Mouse (Mus musculus): ENCODE data around the gene Hnf4a. TPM values are rescaled to one million over a fixed set of nuclear protein-coding genes. Genes with fewer than 3 reads are reported as not detected.

Hnf4a gene
- polyA plus RNA-seq, 1 experiment from 2014 or later, result 0.07 TPM

DNA sequence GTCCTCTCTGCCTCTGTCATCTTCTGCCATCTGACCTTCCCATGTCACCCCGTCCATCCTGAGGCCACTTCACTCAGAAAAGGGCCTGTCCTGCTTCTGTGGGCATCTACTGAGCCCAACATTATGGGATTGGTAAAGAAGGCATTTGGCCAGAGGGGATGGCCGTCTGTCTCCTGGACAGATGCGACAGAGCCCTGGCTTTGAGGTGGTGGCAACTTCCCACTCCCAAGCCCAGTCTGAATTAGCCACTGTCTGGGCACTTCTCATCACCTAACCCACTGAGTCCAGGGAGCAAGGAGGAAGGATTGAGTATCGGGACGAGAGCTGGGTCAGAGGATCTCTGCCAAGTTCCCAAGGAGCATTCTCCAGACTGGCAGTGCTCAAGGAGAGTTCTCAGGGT, 14.6 kb upstream of the Hnf4a start, which contains the start of gene R3hdml:
Gene R3hdml (plus strand): TSS at position 301 of the 400 bp plus-strand sequence.
- H3K36me3 ChIP-seq, result no peaks in the 10 kb centered on the region
- H3K4me2 ChIP-seq, result no peak within 1 kb of the TSS
- no peaks in the 10 kb centered on the region for H3K4me1 ChIP-seq
- H3K9ac ChIP-seq, result no peak within 1 kb of the TSS
- H3K27me3 ChIP-seq, result no peaks in the 10 kb centered on the region
- ATAC-seq (ENCODE audit: borderline replicate concordance, extremely low read depth, low FRiP score, low TSS enrichment), result no peak
- no peak within 1 kb of the TSS for H3K4me3 ChIP-seq
- no peak within 1 kb of the TSS for H3K27ac ChIP-seq
- H3K9me3 ChIP-seq, result no peaks in the 10 kb centered on the region
- 65% methylated on average over 5 of the region's 5 CpGs for WGBS

DNA sequence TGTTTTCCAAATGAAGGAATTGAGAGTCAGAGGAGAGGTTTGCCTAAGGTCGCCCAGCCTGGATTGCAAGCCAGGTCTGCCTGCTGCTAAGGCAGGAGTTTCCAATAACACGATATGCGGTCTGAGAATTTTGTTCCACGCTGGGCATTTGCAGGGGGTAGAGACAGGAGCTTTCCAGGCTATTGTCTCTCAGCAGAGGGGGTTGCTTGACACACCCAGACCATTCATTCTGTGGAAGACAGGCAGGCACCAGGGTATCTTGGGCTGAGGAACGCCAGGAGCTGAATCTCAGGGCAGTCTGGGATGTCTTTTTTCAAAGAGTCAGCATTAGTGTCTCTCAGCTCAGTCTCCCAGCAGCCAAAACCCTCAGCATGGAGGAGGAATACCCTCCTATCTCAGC, 13.6 kb upstream of the Hnf4a start:
- H3K27ac ChIP-seq, result no peak overlapping the region
- no peaks in the 10 kb centered on the region for H3K9me3 ChIP-seq
- H3K9ac ChIP-seq, result no peak overlapping the region
- no peaks in the 10 kb centered on the region for H3K36me3 ChIP-seq
- H3K4me1 ChIP-seq, result no peaks in the 10 kb centered on the region
- no peaks in the 10 kb centered on the region for H3K27me3 ChIP-seq
- H3K4me3 ChIP-seq, result no peak overlapping the region
- no peak overlapping the region for H3K4me2 ChIP-seq
- WGBS, result 30% methylated on average over 5 of the region's 5 CpGs
- ATAC-seq (ENCODE audit: borderline replicate concordance, extremely low read depth, low FRiP score, low TSS enrichment), result no peak

DNA sequence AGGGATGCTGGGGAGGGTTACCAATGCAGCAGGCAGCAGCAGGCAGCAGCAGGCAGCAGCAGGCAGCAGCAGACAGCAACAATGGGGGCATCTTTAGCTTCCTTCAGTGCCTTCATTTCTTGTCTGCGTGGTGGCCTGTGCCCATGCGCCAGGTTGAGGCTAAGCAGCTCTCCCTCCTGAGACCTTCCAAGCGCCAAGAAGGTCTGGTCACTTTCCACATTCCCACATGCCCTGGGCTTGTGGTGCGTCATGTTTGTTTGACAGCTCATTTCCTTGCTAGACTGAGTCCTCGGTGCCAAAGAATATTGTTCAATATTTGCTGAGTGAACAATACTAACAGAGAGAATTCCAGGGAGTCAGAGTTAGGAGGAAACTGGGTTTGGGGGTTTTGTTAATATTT, 12.6 kb upstream of the Hnf4a start:
- 20% methylated on average over 5 of the region's 5 CpGs for WGBS
- no peak; the same call in 1 of the 2 replicates for ATAC-seq (ENCODE audit: borderline replicate concordance, extremely low read depth, low FRiP score, low TSS enrichment)

DNA sequence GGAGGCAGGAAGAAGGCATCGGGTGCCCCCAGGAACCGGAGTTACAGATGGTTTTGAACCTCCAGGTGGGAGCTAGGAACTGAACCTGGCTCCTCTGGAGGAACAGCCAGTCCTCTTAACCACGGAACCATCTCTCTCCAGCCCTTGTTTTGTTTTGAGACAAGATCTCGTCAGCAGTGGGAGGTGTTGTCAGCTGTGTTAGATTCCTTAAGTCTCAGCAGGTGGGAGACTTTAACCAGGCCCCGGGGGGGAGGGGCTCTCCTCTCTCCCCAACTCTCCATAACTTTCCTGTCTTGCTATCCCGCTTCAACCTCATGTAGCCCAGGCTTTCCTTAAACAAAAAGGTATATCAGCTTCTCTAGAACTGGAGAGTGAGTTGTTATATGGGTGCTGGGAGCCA, 12.2 kb upstream of the Hnf4a start:
- H3K9ac ChIP-seq, result no peak overlapping the region
- no peak for ATAC-seq (ENCODE audit: borderline replicate concordance, extremely low read depth, low FRiP score, low TSS enrichment)
- H3K27ac ChIP-seq, result no peak overlapping the region
- no peaks in the 10 kb centered on the region for H3K36me3 ChIP-seq
- H3K4me1 ChIP-seq, result no peaks in the 10 kb centered on the region
- no peak overlapping the region for H3K4me2 ChIP-seq
- H3K27me3 ChIP-seq, result no peaks in the 10 kb centered on the region
- 25% methylated on average over 6 of the region's 6 CpGs for WGBS
- no peaks in the 10 kb centered on the region for H3K9me3 ChIP-seq
- no peak overlapping the region for H3K4me3 ChIP-seq

More for the DNA sequence above, 12.6 kb upstream of the Hnf4a start:
- Histone ChIP-seq H3K4me3 (no peak overlapping the region), H3K9ac (no peak overlapping the region), H3K36me3 (no peaks in the 10 kb centered on the region), H3K4me2 (no peak overlapping the region), H3K27ac (no peak overlapping the region), H3K4me1 (no peaks in the 10 kb centered on the region), H3K9me3 (no peaks in the 10 kb centered on the region), H3K27me3 (no peaks in the 10 kb centered on the region)

DNA sequence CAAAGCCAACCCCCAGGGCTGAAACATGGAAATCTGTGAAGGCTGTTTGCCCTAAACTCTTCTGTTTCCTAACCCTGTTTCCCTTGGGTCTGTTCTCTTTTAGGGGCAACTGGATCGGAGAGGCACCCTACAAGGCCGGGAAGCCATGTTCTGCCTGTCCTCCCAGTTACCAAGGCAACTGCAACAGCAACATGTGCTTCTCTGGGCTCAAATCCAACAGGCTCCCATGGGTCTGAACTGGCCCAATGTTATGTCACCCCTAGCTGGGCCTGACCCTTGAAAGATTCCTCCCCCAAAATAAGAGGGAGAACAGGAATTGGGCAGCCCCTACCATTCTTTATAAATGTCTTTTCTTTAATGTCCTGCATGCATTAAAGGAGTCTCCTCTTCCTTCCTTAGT, 4.4 kb upstream of the Hnf4a start:
- H3K9me3 ChIP-seq, result no peaks in the 10 kb centered on the region
- WGBS, result 76% methylated on average over 2 of the region's 2 CpGs
- H3K4me3 ChIP-seq, result no peak overlapping the region
- H3K4me2 ChIP-seq, result no peak overlapping the region
- no peaks in the 10 kb centered on the region for H3K4me1 ChIP-seq
- no peaks in the 10 kb centered on the region for H3K27me3 ChIP-seq
- no peak overlapping the region for H3K9ac ChIP-seq
- ATAC-seq (ENCODE audit: borderline replicate concordance, extremely low read depth, low FRiP score, low TSS enrichment), result no peak
- no peak overlapping the region for H3K27ac ChIP-seq
- H3K36me3 ChIP-seq, result no peaks in the 10 kb centered on the region

DNA sequence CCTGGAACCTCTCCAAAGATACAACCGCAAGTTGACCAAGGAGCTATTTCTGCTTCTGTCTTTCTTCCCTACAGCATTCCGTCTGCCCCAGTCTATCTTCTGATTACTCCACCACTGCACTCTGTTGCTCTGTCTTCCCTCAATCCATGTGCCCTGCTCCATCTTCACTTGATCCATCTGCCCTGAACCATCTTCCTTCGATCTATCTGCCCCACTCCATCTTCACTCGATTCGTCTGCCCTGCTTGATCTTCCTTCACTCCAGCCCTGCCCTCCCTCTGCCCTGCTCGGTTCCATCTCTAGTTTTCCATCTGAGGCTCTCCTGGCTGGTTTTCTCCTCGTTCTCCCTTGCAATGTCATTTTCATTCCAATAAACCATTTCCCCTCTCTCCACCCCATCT, 3.4 kb upstream of the Hnf4a start:
- Histone ChIP-seq H3K27me3 (no peaks in the 10 kb centered on the region), H3K4me3 (no peak overlapping the region), H3K9me3 (no peaks in the 10 kb centered on the region), H3K27ac (no peak overlapping the region), H3K9ac (no peak overlapping the region), H3K4me1 (no peaks in the 10 kb centered on the region), H3K4me2 (no peak overlapping the region), H3K36me3 (no peaks in the 10 kb centered on the region)
- WGBS, result 64% methylated on average over 7 of the region's 7 CpGs
- no peak for ATAC-seq (ENCODE audit: borderline replicate concordance, extremely low read depth, low FRiP score, low TSS enrichment)

DNA sequence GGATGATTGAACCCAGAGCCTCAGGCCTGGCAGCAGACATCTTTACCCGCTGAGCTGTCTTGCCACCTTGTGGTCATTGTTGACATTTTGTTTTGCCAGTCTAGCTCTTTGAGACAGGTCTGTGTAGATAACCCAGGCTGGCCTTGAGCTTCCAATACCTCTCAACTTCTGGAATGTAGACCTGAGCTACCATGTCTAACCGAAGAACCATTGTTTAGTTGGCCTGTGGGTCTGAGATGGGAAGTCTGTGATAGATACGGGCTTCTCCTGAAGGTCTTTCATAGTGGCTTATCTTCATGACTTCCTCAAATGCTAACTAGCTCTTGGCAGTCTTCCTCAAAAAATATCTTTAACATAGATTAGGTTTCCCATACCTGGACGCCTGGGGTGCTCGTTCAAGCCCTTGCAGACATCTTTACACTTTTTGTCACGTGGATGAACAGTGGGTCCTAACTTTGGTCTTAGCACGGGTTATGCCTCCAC, 19.2 kb downstream of the Hnf4a start:
- Histone ChIP-seq H3K4me1 (no peaks in the 10 kb centered on the region), H3K27me3 (no peaks in the 10 kb centered on the region), H3K27ac (no peak overlapping the region), H3K36me3 (no peaks in the 10 kb centered on the region), H3K4me2 (no peak overlapping the region), H3K4me3 (no peak overlapping the region), H3K9me3 (no peaks in the 10 kb centered on the region), H3K9ac (no peak overlapping the region)
- WGBS, result 83% methylated on average over 7 of the region's 7 CpGs
- no peak for ATAC-seq (ENCODE audit: borderline replicate concordance, extremely low read depth, low FRiP score, low TSS enrichment)

DNA sequence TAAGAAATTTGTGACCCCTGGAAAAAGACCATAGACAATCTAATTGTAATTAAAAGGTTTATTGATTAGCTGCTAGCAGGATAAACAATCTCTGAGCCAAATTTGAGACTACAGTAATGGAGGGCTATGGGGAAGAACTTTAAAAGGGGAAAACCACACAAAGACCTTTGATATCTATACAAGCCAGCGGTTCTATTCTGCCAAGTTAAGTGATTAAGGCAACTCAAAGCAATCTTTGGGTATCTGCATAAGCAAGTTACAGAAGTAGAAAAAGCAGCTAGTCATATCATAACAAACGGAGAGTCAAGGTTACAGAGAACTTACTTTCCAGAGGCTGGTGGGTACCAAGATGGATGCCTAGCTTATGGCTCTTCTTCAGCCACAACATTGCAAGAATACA, 20.9 kb downstream of the Hnf4a start:
- Histone ChIP-seq H3K9me3 (no peaks in the 10 kb centered on the region), H3K9ac (no peak overlapping the region), H3K4me2 (no peak overlapping the region), H3K27ac (no peak overlapping the region), H3K36me3 (no peaks in the 10 kb centered on the region), H3K4me1 (no peaks in the 10 kb centered on the region), H3K27me3 (no peaks in the 10 kb centered on the region), H3K4me3 (no peak overlapping the region)
- no peak for ATAC-seq (ENCODE audit: borderline replicate concordance, extremely low read depth, low FRiP score, low TSS enrichment)
- 75% methylated on average over 2 of the region's 2 CpGs for WGBS

DNA sequence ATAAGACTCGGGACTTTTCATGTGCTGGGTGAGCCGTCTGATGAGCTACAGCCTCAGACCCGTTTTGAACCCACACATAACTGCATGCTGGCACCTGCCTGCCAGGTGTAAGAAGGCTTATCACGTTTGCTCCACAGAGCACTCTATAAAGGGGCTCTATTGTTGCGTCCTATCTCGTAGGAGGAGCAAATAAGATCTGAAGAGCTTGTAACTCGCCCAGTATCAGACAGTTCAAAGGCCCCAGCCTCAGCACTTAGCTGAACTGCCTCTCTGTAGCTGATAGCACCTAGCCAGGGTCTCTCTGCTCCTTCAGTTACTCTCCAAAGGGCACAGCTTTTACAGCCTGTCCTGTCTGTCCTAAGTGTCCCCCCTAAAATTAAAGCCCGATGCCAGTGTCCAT, 23.8 kb downstream of the Hnf4a start:
- 33% methylated on average over 8 of the region's 8 CpGs for WGBS
- no peak for ATAC-seq (ENCODE audit: borderline replicate concordance, extremely low read depth, low FRiP score, low TSS enrichment)

DNA sequence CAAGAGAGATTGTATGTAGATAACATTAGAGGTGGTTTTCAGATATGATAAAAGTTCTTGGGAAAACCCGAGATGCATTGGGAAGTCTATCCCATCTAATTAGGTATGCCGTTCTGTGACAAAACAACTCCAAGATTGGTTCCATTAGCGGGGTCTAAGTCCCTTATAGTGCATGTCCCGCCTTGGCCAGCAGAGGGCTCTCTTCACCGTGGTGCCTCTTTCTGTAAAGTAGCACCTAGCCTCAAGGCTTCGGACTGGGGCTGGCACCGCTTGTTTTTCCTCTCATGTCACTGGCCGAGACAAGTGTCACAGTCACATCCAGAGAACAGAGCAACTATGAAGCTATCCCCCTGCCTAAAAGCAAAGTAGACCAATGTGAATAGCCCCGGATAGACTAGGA, 25.3 kb downstream of the Hnf4a start:
- WGBS, result 11% methylated on average over 9 of the region's 9 CpGs
- ATAC-seq (ENCODE audit: borderline replicate concordance, extremely low read depth, low FRiP score, low TSS enrichment), result no peak

More for the DNA sequence above, 23.8 kb downstream of the Hnf4a start:
- Histone ChIP-seq H3K27ac (no peak overlapping the region), H3K27me3 (no peaks in the 10 kb centered on the region), H3K9me3 (no peaks in the 10 kb centered on the region), H3K4me2 (no peak overlapping the region), H3K36me3 (no peaks in the 10 kb centered on the region), H3K4me1 (0 out of 2 replicates have a peak, but pooled peaks cover 4% of the 10 kb centered on the region), H3K4me3 (no peak overlapping the region), H3K9ac (no peak overlapping the region)

DNA sequence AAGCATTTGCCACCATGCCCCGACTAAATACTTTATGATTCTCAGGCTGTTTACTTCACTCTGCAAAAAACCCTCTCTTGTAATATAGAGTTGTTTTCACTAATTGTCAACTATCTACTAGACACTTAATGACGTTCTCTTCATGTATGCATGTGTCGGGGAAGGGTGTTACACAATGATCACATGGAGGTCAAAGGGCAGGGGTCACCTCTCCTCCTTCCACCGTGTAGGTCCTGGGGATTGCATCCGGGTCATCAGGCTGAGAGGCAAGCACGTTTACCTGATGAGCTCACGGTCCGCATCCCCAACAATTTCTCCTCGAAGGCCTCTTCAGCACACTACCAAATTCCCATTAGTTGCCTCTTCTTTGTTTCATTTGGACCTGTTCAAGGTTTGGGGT, 26.6 kb downstream of the Hnf4a start:
- WGBS, result 74% methylated on average over 9 of the region's 9 CpGs
- no peak for ATAC-seq (ENCODE audit: borderline replicate concordance, extremely low read depth, low FRiP score, low TSS enrichment)
- Histone ChIP-seq H3K4me2 (no peak overlapping the region), H3K4me1 (0 out of 2 replicates have a peak, but pooled peaks cover 4% of the 10 kb centered on the region), H3K27ac (no peak overlapping the region), H3K27me3 (0 out of 2 replicates have a peak, but pooled peaks cover 7% of the 10 kb centered on the region), H3K9ac (no peak overlapping the region), H3K9me3 (no peaks in the 10 kb centered on the region), H3K36me3 (no peaks in the 10 kb centered on the region), H3K4me3 (no peak overlapping the region)

More for the DNA sequence above, 25.3 kb downstream of the Hnf4a start:
- H3K4me1 ChIP-seq, result 0 out of 2 replicates have a peak, but pooled peaks cover 4% of the 10 kb centered on the region
- no peak overlapping the region for H3K27ac ChIP-seq
- H3K36me3 ChIP-seq, result no peaks in the 10 kb centered on the region
- no peak overlapping the region for H3K9ac ChIP-seq
- H3K4me3 ChIP-seq, result no peak overlapping the region
- H3K4me2 ChIP-seq, result no peak overlapping the region
- 0 out of 2 replicates have a peak, but pooled peaks cover 7% of the 10 kb centered on the region for H3K27me3 ChIP-seq
- H3K9me3 ChIP-seq, result no peaks in the 10 kb centered on the region

DNA sequence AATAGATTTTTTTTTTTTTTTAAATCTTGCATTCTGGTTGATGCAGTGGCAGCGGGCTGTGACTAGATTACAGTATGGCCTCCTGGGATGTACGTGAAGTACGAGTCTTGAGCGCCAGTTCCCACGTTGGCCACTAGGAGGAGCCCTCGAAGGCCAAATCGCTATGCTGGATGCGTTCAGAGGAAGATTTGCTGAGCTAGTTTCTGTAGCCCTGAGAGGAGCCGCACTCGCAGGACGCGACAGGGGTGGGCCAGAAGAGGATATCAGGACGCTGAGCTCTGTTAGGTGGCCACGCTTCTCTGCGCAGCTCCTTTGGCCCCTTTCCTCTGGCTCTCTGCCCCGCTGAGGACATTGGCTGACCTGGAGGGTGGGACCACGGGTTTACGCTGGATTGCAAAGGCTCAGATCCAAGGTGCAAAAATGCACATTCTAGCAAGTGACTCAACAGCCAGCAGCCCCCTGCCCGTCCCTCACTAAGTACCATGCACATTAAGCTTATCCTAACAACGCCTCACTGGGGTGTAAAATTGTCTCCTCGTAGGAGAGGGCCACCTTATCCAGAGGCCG, 28.4 kb downstream of the Hnf4a start:
- Histone ChIP-seq H3K9ac (peak overlapping the region; percentile 32; the same call in 1 of the 2 replicates), H3K4me3 (peak overlapping the region; percentile 25)
- 8% methylated on average over 22 of the region's 22 CpGs for WGBS

More for the DNA sequence above, 28.4 kb downstream of the Hnf4a start:
- ATAC-seq (ENCODE audit: borderline replicate concordance, extremely low read depth, low FRiP score, low TSS enrichment), result peak; percentile 72
- Histone ChIP-seq H3K36me3 (no peaks in the 10 kb centered on the region), H3K4me2 (peak overlapping the region; percentile 62), H3K27ac (no peak overlapping the region), H3K4me1 (0 out of 2 replicates have a peak, but pooled peaks cover 4% of the 10 kb centered on the region), H3K27me3 (0 out of 2 replicates have a peak, but pooled peaks cover 7% of the 10 kb centered on the region), H3K9me3 (no peaks in the 10 kb centered on the region)

Data from lung, embryonic 15.5 days (tissue).